Mouse (Mus musculus): ENCODE data around the gene Fastkd5.

GRCm38 (mm10) chr2:130639276-130639675, 9.4 kb upstream of the Fastkd5 start:
- TF ChIP-seq CTCF (conservative IDR thresholded peaks at IDR 0.05; ENCODE audit: low read length), result no peak
- no peak for TF ChIP-seq NANOG (IDR thresholded peaks at IDR 0.05; ENCODE audit: borderline replicate concordance, low read length)
- TF ChIP-seq POU5F1 (IDR thresholded peaks at IDR 0.05; ENCODE audit: borderline replicate concordance, low read length), result no peak

Measured in E14TG2a.4 (cell line).